Mouse (Mus musculus): ENCODE measurements at regions not wholly inside any gene's neighbourhood (a gene's known extent, or its start where the extent isn't known, plus 50 kb on each side); places are given as distances from the start of the nearest gene placed in this dataset.

DNA sequence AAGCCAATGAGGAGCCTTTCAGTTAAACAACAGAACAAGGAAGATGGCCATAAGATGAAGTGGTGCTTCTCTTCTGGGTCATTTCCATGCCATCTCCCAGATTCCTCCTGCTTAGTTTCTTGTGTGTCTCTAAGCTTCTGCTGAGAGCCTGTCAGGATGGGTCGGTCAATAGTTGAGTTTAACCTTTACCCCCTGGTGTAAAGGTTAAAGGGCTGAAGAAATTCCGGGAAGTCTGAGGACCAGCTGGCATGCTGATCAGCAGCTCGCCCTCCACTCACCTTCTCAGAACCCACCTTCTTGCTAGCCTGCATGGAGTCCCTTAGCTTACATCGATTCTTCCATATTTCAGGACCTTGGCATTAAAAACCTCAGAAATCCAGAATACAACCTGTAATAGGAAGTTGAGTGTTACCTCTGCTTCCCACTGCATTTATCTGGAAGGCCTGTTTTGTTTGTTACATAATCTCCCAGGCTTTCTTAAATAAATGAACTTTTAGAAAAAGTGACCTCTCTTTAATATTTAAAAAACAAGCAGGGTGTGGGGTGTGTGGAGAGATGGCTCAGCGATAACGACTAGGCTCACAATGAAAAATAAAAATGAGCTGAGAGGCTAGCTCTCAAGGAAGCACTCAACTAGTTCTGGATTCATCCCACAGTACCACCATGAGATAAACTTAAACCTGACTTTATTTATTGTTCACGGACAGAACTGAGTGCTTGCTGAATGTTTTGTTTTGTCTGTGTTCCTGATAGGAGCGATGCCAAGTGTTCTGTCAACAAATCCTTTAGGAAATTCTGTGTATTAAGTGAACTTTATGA is 225.9 kb upstream of the Arrdc4 start:
- TF ChIP-seq POLR2A (IDR thresholded peaks at IDR 0.05; ENCODE audit: low read depth, low read length) (no peak), CTCF (IDR thresholded peaks at IDR 0.05; ENCODE audit: borderline replicate concordance, insufficient read depth, low read length) (no peak)
